Mouse (Mus musculus): ENCODE results near the gene Ruvbl2.

Ruvbl2 gene

DNA sequence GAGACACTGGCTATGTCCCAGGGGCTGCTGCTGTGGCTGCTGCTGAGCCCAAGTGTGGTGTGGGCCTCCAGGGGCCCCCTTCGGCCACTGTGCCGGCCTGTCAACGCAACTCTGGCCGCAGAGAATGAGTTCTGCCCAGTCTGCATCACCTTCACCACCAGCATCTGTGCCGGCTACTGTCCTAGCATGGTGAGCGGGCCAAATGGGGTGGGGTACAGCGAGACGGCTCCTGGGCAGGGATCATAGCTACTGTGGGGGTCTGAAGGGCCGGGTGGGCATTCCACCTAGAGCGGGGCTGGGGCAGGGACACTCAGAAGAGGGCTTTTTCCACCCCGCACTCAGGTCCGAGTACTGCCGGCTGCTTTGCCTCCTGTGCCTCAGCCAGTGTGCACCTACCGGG lies 16.7 kb downstream of the Ruvbl2 start:
- no peak for DNase-seq (ENCODE audit: low spot score)

DNA sequence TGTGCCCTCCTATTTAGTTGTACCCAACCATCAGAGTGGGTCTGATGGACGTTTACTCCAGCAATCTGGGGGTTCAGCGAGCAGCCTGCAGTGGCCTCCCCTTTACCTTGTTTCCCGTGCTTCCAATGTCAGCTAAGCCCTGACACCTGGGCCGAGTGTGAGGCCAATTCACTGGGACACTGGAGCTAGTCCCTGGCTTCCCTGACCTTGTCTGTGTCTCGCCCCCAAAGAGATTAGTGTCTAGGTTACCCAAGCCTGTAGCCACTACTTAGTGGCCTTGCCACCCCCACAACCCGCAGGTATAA lies 17.3 kb downstream of the Ruvbl2 start, which contains the start of gene Lhb:
Lhb (plus strand) TSS at position 206 of the 305 bp plus-strand sequence.
- no peak for DNase-seq (ENCODE audit: low spot score)

DNA sequence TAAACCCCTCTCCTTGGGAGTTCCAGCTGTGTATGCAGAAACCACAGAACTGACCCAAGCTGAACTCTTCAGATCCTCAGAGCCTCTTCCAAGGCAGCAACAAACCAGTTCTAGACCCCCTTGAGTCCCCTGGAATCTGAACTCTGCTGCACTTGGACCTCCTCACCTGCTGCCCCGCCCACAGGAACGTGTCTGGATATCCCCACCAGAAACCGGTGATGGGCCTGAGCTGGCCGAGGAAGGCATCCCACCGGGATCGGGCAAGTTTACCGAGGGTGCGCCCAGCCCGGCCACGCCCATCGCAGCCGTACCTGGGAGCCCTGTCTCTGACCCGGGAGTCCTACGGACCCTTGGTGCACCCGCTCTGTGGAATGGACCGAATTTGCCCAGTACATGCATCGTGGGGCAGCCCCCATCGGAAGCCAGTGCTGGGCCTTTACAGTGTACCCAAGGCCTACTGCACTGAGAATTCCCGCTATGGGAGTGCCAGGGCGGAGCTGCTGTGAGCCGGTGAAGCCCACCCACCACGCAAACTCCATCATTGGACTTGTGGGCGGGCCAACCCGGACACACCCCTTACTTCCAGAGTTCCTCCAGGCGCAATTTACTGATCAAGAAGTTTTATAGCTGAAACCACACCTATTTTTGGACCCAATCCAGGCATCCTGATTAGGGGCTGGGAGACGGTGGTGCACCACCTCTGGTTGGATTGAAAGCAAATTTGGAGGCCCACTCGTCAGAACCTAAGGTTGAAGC lies 17.9 kb downstream of the Ruvbl2 start:
- DNase-seq (ENCODE audit: low spot score): no peak

GRCm38 (mm10) chr7:45417962-45418492 lies 19.9 kb downstream of the Ruvbl2 start:
- no peak for DNase-seq (ENCODE audit: low spot score)

DNA sequence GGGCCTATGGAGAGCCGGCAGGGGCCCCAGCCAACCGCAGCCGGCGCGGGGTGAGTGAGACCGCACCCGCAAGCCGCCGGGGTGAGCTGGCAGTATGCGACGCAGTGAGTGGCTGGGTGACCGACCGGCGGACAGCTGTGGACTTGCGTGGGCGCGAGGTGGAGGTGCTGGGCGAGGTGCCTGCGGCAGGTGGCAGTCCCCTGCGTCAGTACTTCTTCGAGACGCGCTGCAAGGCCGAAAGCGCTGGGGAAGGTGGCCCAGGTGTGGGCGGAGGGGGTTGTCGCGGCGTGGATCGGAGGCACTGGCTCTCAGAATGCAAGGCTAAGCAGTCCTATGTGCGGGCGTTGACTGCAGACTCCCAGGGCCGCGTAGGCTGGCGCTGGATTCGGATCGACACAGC lies 22.3 kb downstream of the Ruvbl2 start:
- no peak for DNase-seq (ENCODE audit: low spot score)

DNA sequence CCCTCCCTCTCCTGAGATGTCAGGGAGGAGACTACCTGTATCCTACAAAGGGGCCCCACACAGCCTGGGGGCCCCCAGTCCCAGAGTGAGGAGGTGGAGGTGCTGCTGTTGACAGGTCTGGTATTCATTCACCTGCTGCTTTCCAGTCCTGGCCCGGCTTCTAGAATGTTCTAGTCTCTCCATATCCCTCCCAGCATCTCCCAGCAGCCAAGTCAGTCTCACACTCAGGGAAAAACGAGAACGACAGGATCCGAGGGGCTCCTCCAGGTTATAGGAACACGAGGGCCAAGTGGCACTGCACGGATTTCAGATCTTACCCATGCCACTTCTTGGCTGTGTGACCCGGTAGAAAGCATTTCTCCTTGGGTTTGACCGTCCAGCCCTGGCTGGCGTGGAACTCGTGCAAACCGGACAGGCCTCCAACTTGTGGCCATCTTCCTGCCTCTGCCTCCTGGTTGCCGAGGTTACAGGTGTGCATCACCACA lies 23.1 kb downstream of the Ruvbl2 start:
- DNase-seq (ENCODE audit: low spot score): no peak

DNA sequence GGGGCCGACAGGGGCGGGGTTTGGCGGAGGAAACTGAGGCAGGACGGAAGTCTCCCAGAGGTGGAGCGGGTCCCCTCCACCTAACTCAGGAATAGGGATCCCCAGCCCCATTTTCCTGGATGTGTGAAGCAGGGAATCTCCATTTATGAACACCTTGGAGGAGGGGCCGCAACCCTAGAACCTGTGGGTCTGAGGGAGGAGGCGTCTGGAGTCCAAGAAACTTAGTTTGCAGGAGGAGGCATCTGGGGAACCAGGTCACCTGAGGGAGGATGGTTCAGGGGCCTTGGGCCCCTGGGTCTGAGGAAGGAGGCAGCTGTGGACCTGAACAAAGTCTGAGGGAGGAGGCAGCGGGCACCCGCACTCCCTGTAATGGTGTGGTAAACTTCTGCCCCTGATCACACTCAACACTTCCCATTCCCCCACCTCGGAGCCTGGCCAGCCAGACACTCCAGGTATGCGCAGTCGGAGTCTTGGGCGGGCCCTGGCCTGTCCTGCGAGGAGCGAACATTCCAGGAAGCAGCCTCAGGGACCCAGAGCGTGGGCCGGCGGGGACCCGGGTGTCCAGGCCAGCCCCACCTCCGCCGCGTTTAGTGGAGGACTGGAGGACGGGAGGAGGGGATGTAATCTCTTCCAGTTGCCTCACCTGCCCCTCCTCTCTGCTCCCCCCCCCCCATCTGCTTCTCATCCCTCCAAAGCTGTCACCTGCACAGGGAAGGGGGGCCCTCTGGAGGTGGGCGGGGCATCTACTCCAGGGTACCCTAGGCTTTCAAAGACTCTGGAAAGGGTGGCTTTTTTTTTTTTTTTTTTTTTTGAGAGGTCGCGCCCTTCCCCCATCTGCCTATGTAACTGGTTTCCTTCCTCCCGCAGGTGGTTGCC lies 23.8 kb downstream of the Ruvbl2 start:
- no peak for DNase-seq (ENCODE audit: low spot score)

GRCm38 (mm10) chr7:45413113-45413863 lies 24.6 kb downstream of the Ruvbl2 start, which contains the start of gene Ntf5:
Ntf5 (plus strand) TSS chr7:45413695.
- DNase-seq (ENCODE audit: low spot score): peak; percentile 53

DNA sequence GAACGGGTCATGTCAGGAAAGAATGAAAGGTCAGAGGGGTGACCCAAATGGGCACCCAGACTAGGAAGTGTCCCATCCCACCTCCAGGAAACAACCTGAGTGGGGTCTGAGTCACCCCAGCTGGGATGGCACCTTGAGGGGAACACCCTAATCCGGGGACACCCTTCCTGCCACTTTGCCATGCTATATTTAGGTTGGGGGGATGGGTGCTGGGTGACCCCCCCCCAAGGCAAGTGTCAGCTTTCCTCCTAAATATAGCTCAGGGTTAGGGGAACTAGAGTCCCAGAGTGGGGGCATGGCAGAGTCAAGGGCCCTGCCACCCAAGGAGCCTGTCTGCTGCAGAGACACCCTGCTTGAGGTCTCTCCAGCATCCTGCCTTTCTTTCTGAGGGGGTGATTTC lies 25.5 kb downstream of the Ruvbl2 start:
- DNase-seq (ENCODE audit: low spot score): no peak

GRCm38 (mm10) chr7:45409497-45410163 lies 28.3 kb downstream of the Ruvbl2 start:
- DNase-seq (ENCODE audit: low spot score): no peak

DNA sequence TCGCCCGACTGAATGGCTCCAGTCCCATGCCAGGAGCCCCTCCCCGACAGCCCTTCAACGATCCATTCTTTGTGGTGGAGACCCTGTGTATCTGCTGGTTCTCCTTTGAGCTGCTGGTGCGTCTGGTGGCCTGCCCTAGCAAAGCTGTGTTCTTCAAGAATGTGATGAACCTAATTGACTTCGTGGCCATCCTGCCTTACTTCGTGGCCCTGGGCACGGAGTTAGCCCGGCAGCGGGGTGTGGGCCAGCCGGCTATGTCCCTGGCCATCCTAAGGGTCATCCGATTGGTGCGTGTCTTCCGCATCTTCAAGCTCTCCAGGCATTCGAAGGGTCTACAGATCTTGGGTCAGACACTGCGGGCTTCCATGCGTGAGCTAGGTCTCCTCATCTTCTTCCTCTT lies 28.9 kb downstream of the Ruvbl2 start:
- no peak for DNase-seq (ENCODE audit: low spot score)

- no peak for DNase-seq (ENCODE audit: low spot score)
Observed at GRCm38 (mm10) chr7:45408351-45408750, 29.5 kb downstream of the Ruvbl2 start.

GRCm38 (mm10) chr7:45407836-45408235 lies 30.1 kb downstream of the Ruvbl2 start:
- DNase-seq (ENCODE audit: low spot score): no peak

DNA sequence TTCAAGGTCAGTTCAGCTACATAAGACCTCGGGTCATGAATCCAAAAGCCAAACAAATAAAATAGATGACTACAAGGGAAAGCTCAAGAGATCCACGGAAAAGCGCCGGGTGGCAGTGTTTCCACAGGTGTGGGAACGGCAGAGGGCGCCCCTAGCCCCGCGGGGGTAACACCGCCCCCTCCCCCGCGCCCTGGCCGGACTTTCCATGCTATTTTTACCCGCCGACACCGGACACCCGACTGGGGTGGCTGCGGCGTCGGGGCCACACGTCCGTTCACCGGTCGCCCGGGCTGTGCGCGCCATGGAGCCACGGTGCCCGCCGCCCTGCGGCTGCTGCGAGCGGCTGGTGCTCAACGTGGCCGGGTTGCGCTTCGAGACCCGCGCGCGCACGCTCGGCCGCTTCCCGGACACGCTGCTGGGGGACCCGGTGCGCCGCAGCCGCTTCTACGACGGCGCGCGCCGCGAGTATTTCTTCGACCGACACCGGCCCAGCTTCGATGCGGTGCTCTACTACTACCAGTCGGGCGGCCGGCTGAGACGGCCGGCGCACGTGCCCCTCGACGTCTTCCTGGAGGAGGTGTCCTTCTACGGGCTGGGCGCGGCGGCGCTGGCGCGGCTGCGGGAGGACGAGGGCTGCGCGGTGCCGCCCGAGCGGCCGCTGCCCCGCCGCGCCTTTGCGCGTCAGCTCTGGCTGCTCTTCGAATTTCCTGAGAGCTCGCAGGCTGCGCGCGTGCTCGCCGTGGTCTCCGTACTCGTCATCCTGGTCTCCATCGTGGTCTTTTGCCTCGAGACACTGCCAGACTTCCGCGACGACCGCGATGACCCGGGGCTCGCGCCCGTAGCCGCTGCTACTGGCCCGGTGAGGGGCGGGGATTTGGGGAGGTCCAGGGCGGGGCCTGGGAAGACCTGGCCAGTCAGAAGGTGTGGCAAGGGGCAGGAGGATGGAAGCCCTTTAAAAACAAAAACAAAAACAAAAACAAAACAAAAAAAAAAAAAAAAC lies 31.4 kb downstream of the Ruvbl2 start:
- no peak for DNase-seq (ENCODE audit: low spot score)

GRCm38 (mm10) chr7:45405091-45406075 lies 32.5 kb downstream of the Ruvbl2 start, which contains the start of gene Kcna7:
Kcna7 (plus strand) TSS chr7:45405653.
- DNase-seq (ENCODE audit: low spot score): peak; percentile 72

DNA sequence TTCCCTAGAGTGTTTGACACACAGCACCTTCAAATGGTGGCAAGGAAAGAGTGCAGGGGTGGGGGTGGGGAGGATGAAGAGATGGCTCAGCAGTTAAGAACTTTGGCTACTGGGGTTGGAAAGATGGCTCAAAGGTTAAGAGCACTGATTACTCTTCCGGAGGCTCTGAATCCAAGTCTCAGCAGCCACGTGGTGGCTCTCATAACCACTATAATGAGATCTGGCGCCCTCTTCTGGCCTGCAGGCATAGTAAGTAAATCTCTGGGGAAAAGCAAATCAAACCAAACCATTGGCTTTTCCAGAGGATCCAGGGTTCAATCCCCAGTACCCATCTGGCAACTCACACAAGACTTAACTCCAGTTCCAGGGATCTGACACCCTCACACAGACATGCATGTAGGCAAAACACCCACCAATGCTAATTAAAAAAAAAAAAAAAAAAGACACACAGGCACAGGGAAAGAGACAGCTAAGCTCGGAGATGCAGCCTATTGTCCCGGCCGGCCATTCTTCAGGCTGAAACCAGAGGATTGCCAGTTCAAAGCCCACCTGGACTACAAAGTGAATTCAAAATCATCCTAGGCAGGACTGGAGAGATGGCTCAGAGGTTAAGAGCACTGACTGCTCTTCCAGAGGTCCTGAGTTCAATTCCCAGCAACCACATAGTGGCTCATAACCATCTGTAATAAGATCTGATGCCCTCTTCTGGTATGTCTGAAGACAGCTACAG lies 34.2 kb downstream of the Ruvbl2 start:
- DNase-seq (ENCODE audit: low spot score): peak; percentile 80

- DNase-seq (ENCODE audit: low spot score): no peak
Observed at GRCm38 (mm10) chr7:45401521-45402085, 36.3 kb downstream of the Ruvbl2 start.

- DNase-seq (ENCODE audit: low spot score): no peak
Observed at GRCm38 (mm10) chr7:45396787-45397186, 41.1 kb downstream of the Ruvbl2 start.
